Mouse (Mus musculus): ENCODE results near the gene Kap.
"Not testable (repeated sequence)": the region's sequence is repeated elsewhere in the genome, so short reads cannot be mapped to it uniquely, and the experiment has no call there.

The Kap gene

GRCm38 (mm10) chr6:133853526-133853925 is at the start of gene Kap:
TSS of gene Kap (minus strand) at chr6:133853762.
- no peak for DNase-seq (ENCODE audit: low spot score)

GRCm38 (mm10) chr6:133885871-133886415 is 32.4 kb upstream of the Kap start:
- DNase-seq (ENCODE audit: low spot score), result no peak

- DNase-seq (ENCODE audit: low spot score), result no peak
Observed at GRCm38 (mm10) chr6:133883446-133883985, 30.0 kb upstream of the Kap start.

GRCm38 (mm10) chr6:133875906-133876462 is 22.4 kb upstream of the Kap start:
- DNase-seq (ENCODE audit: low spot score), result no peak

- no peak for DNase-seq (ENCODE audit: low spot score)
Observed at GRCm38 (mm10) chr6:133872667-133873066, 19.1 kb upstream of the Kap start.

- DNase-seq (ENCODE audit: low spot score), result no peak
Observed at GRCm38 (mm10) chr6:133871131-133871530, 17.6 kb upstream of the Kap start.

GRCm38 (mm10) chr6:133868381-133868780 is 14.8 kb upstream of the Kap start:
- no peak for DNase-seq (ENCODE audit: low spot score)

GRCm38 (mm10) chr6:133855871-133856270 is 2.3 kb upstream of the Kap start:
- no peak for DNase-seq (ENCODE audit: low spot score)

GRCm38 (mm10) chr6:133849359-133849758 is 4.2 kb downstream of the Kap start:
- no peak for DNase-seq (ENCODE audit: low spot score)

- DNase-seq (ENCODE audit: low spot score), result not testable (repeated sequence)
Observed at GRCm38 (mm10) chr6:133848861-133849260, 4.7 kb downstream of the Kap start.

GRCm38 (mm10) chr6:133838296-133838995 is 15.1 kb downstream of the Kap start:
- DNase-seq (ENCODE audit: low spot score), result not testable (repeated sequence)

- peak; percentile 2 for DNase-seq (ENCODE audit: low spot score)
Observed at GRCm38 (mm10) chr6:133812342-133812741, 41.2 kb downstream of the Kap start.
